Mouse (Mus musculus): Measurements from ENCODE around the gene Ahr. TPM values are rescaled to one million over a fixed set of nuclear protein-coding genes. Genes with fewer than 3 reads are reported as not detected.

Ahr gene
- total RNA-seq (2023; ENCODE audit: inconsistent age) = 20.2 to 22.0 TPM (median 20.7 TPM) in 4 replicates

GRCm38 (mm10) chr12:35534754-35535236, at the start of gene Ahr:
Gene Ahr, minus strand, starts transcription at chr12:35535038.

All from B cell, adult (primary cell).